Mouse (Mus musculus) cerebellum, adult 2 months (tissue): ENCODE data around the gene Idua. TPM values are rescaled to one million over a fixed set of nuclear protein-coding genes. Genes with fewer than 3 reads are reported as not detected.

ENCODE experiments used
- DNase-seq, 2 experiments: peaks; one replicate each; pipeline ENCODE4 v3.0.0; 2021
- H3K27ac ChIP-seq: fragments of 200-500 bp; 2 replicates; pipeline ENCODE4 v1.5.1; 2012; ENCODE audit warnings: low read length, control low read depth, inconsistent platforms; ENCODE audit not compliant: insufficient read depth
- H3K27me3 ChIP-seq: fragments of 200-500 bp; 2 replicates; pipeline ENCODE4 v1.6.1; 2012; ENCODE audit warnings: inconsistent platforms, mild to moderate bottlenecking, low read length, moderate library complexity; ENCODE audit not compliant: control insufficient read depth, insufficient read depth
- H3K4me1 ChIP-seq: fragments of 200-500 bp; 2 replicates; pipeline ENCODE4 v1.6.1; 2011; ENCODE audit warnings: low read length; ENCODE audit not compliant: control insufficient read depth, insufficient read depth
- H3K4me3 ChIP-seq: fragments of 200-500 bp; replicated peaks from 2 replicates; pipeline ENCODE3; 2011; ENCODE audit warnings: mild to moderate bottlenecking, low read depth, low read length, control low read depth; ENCODE audit not compliant: insufficient read depth
- CTCF ChIP-seq: fragments of 200-500 bp; IDR thresholded peaks from 2 replicates; pipeline ENCODE4 v1.5.1; 2011; ENCODE audit warnings: low read depth, mild to moderate bottlenecking, control low read depth, low read length, moderate library complexity, borderline replicate concordance; ENCODE audit not compliant: insufficient read depth
- POLR2A ChIP-seq: fragments of 200-500 bp; IDR thresholded peaks from 2 replicates; pipeline ENCODE4 v1.6.1; 2011; ENCODE audit warnings: low read length, control low read depth, borderline replicate concordance; ENCODE audit not compliant: insufficient read depth
- WGBS: fragments of 180-500 bp; shearing (Covaris S2); methylation state at CpG from one replicate; pipeline ENCODE4 v1.1.7; 2018; 5-methylcytosine and 5-hydroxymethylcytosine counted together
- polyA plus RNA-seq: library from polyadenylated mRNA; depleted of rRNA; stranded (reverse); fragments of >200 nt; gene quantifications from 2 replicates; pipeline ENCODE4 v1.2.3, GENCODE M21; 2012

Gene Idua
- polyA plus RNA-seq, 1 experiment: 29.0 TPM

DNA sequence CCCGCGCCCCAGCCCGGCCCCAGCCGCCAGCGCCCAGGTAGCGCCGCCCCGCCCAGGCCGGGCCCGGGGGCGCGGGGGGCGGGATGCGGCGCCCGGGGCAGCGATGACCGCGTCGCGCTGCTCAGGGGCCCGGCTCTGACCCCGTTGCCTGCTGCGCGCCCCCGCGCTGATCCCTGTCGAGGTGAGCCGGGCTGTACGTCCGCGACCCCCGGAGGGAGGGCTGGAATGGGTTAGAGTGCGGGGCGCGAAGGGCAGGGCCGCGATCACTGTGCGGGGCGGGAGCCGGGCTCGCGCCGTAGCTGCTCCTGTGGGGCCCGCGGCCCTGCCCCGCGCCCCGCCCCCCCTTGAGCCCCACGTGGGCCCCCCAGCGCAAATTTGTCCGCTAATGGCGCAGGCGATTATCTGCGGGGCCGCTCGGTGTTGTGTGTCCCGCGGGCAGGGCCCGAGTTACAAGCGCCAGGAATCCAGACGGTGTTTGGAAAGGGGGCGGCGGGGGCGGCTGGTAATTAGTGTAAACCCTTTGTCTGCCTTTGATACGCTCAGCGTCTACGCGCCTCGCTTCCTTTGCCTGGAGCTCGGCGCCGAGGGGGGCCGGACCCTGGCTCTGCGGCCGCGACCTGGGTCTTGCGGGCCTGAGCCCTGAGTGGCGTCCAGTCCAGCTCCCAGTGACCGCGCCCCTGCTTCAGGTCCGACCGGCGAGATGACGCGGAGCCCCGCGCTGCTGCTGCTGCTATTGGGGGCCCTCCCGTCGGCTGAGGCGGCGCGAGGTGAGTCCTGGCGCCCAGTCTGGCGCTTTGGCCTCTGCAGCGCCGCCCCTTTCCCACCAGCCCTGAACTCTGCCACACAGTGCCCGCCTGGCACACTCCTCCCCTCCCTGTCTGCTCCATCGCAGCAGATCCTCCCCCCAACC is 34.5 kb downstream of the Idua start:
- no peaks in the 10 kb centered on the region for H3K4me1 ChIP-seq
- H3K4me3 ChIP-seq: peak overlapping the region; percentile 53
- no peak for DNase-seq
- WGBS: 2% methylated on average over 82 of the region's 99 CpGs
- no peak overlapping the region for H3K27ac ChIP-seq
- H3K27me3 ChIP-seq: peaks cover 5% of the 10 kb centered on the region; the same call in 1 of the 2 replicates
- TF ChIP-seq CTCF (no peak), POLR2A (no peak)

DNA sequence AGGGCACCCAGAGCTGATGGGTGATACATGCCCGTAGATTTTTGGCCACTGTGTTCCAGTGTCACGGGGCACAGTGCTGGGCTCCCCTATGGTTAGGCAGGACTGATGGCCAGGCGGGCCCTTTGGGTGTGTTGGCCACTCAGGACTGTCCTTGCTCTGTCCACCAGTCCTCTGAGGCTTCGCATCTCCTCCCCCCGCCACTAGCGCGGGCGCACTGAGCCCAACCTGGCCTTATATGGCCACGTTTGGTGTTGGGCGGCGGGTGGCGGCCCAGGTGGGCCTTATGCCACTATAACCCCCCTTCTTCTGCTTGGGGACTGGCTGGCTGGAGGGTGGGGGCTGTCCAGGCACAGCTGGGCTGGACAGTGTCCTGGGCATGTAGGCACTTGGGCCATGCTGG is 35.7 kb downstream of the Idua start:
- TF ChIP-seq POLR2A: no peak
- TF ChIP-seq CTCF: no peak
- Histone ChIP-seq H3K27me3 (peaks cover 5% of the 10 kb centered on the region; the same call in 1 of the 2 replicates), H3K4me3 (no peak overlapping the region), H3K4me1 (no peaks in the 10 kb centered on the region), H3K27ac (no peak overlapping the region)
- 91% methylated on average over 12 of the region's 12 CpGs for WGBS
- DNase-seq: no peak

DNA sequence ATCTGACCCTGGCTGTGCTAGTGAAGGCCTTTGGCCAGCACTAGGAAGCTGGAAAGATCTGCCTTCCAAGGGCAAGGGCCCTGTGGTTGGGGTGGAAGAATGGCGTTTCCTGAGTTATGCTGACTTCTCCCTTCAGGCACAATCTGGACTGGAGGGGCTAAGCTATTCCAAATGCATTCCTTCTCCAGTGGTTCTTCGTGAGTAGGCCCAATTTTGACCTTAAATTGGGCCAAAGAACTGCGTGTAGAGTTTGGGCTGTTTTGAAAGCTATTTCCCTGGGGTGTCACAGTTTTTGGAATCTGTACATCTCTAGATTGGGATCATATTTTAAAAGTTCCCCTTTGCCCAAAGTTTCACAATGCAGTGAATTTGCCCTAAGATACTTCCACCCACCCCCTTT is 36.4 kb downstream of the Idua start:
- TF ChIP-seq CTCF (no peak), POLR2A (no peak)
- WGBS: 86% methylated on average over 3 of the region's 3 CpGs
- peaks cover 5% of the 10 kb centered on the region; the same call in 1 of the 2 replicates for H3K27me3 ChIP-seq
- H3K4me3 ChIP-seq: no peak overlapping the region
- no peaks in the 10 kb centered on the region for H3K4me1 ChIP-seq
- no peak for DNase-seq
- H3K27ac ChIP-seq: no peak overlapping the region

DNA sequence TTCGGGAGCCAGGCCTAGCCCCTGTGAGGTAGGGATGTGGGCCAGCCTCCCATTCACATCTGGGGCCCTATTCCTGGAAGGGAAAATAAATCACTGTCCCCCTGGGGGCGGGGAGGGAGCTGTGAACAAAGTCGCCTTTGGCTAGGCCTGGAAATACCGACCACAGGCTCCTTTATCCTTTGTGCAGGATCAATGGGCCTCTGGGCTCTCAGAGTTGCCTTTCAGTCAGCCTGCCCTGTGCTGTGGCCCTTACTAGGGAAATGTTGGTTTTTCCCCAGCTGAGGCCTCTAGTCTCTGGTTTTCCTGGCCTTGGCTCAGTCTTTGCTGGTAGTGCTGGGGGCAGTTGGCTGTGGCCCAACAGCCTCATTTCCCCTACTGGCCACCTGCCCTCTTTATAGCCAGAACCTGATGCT is 37.2 kb downstream of the Idua start:
- TF ChIP-seq CTCF: no peak
- TF ChIP-seq POLR2A: no peak
- H3K4me3 ChIP-seq: no peak overlapping the region
- H3K27me3 ChIP-seq: peaks cover 4% of the 10 kb centered on the region; the same call in 1 of the 2 replicates
- H3K4me1 ChIP-seq: no peaks in the 10 kb centered on the region
- no peak overlapping the region; the same call in 1 of the 2 replicates for H3K27ac ChIP-seq
- WGBS: 61% methylated on average over 4 of the region's 4 CpGs
- DNase-seq: peak in 1 of 2 experiments; percentile 43

DNA sequence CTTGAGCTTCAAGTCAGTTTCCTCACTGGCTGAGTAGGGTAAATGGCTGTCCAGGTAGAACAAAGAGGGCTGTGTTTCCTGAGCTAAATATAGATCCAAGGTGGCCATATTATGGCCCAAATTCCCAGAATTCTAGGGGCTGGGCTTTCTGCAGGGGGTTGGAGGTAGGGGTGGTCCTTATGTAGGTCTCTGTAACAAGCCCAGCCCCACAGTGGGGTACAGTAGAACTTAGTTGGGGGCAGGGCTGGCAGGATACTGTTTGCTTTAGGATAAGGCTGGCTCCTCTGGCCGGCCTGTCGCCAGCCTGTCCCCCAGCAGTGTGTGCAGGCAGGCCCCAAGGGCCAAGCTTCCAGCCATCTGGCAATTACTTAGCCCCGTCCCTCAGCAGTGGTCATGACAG is 40.2 kb downstream of the Idua start:
- TF ChIP-seq POLR2A (no peak), CTCF (no peak)
- 40% methylated on average over 3 of the region's 3 CpGs for WGBS
- no peaks in the 10 kb centered on the region for H3K4me1 ChIP-seq
- no peak overlapping the region for H3K4me3 ChIP-seq
- H3K27me3 ChIP-seq: no peaks in the 10 kb centered on the region
- no peak overlapping the region for H3K27ac ChIP-seq
- DNase-seq: no peak

DNA sequence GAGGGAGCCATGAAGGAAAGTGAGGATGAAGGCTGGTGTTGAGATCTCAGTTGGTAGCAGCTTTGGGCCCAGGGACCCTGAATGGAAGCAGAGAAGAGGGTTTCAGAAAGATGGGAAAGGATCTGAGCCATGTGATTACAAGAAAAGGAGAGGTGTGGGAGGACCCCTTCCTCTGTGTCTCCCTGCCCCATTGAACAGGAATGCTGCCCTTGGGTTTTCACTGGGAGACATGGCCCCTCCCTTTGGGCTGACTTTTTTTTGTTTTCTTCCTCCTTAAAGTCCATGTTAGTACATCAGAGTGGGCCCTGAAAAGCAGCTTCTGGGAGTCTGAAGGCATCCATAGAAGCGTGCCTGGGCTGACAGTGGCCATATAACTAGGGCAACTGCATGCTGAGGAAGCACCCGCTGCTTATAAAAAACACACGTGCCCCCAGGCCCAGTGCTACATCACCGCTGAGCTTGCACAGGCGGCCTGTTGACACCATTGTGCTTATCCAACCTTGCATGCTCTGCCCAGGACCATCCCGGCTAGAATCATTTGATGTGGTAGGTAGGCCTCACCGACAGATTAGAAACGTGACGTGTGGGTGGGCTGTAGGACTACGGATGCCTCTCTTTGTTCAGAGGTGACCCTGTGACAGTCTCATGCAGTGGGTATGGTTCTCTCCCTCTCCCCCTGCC is 41.4 kb downstream of the Idua start:
- 64% methylated on average over 10 of the region's 10 CpGs for WGBS
- no peak for DNase-seq
- no peak overlapping the region for H3K4me3 ChIP-seq
- H3K4me1 ChIP-seq: no peaks in the 10 kb centered on the region
- no peak overlapping the region for H3K27ac ChIP-seq
- no peaks in the 10 kb centered on the region for H3K27me3 ChIP-seq
- no peak for TF ChIP-seq CTCF

DNA sequence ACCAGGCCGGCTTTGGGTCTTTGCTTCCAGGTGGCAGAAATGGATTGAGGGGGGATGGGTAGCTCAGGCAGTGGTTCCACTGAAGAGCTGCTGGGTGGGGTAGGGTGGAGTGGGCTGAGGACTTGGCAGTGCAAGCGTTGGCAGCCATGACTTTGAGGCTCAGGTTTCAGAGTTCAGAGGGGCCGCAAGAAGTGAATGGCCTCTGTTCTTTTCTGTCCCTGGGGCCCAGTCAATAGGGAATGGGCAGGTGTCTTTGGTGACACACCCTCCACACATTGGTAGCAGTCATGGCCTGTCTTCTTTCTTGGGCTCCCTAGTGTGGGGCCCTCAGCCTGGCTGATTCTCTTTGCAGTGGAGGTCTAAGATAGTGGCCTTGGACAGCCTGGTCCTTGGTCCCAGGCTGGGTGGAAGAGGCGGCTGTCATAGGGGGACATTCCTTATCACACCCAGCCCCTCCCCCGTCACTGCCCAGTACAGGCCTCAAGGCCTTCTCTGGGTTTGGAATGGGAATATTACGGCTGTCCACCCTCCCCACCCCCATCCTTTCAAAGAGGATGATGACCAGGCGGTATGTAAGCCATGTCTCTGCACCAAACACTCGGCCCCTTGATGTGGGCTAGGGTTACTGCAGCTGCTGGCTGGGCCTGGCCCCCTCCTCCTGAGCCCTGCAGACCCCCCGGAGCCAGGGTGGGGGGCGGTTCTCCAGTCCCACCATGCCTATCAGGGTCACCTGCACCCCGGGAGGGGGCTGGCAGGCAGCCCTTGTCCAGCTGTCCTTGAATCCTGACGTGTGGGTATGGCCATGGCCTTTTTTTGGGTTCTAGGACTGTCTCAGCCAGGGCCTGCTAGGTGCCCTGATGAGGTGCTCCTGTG is 43.9 kb downstream of the Idua start:
- H3K27ac ChIP-seq: no peak overlapping the region
- 73% methylated on average over 12 of the region's 12 CpGs for WGBS
- DNase-seq: no peak
- no peak overlapping the region for H3K4me3 ChIP-seq
- H3K4me1 ChIP-seq: no peaks in the 10 kb centered on the region
- TF ChIP-seq POLR2A (no peak), CTCF (no peak)
- H3K27me3 ChIP-seq: no peaks in the 10 kb centered on the region
